Mouse (Mus musculus): Measurements from ENCODE around the gene Epb41l4b.

DNA sequence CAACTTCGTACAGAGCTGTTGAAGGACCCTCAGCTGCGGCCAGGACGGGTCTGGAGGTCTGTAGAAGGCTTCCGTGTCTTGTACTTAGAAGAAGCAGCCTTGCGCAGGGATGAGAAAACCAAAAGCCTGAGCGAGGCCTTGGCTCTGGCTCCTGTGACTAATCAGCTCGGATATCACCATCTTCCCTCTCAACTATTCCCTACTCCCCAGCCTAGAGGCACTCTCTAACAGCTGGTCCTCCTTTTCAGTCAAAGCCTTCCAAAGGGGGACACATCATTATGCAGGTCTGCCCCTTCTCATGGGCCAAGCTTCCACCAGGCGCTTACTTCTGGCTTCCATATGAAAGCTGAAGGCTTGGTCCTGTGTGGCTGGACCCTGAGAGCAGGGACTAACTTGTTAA is 139.4 kb downstream of the Epb41l4b start:
- TF ChIP-seq CTCF (IDR thresholded peaks at IDR 0.05; ENCODE audit: low read depth): no peak
- TF ChIP-seq EP300 (optimal IDR thresholded peaks at IDR 0.05): no peak
